Mouse (Mus musculus) brain, adult 2 months (tissue): ENCODE results near the gene Nceh1.

Experiments used
- DNase-seq: peaks from one replicate; pipeline ENCODE4 v3.0.0; 2011; ENCODE audit warnings: low read depth, low spot score

Nceh1 gene

GRCm38 (mm10) chr3:27190865-27191264, 8.1 kb downstream of the Nceh1 start:
- no peak for DNase-seq

GRCm38 (mm10) chr3:27191856-27192255, 9.1 kb downstream of the Nceh1 start:
- DNase-seq = peak; percentile 43

DNA sequence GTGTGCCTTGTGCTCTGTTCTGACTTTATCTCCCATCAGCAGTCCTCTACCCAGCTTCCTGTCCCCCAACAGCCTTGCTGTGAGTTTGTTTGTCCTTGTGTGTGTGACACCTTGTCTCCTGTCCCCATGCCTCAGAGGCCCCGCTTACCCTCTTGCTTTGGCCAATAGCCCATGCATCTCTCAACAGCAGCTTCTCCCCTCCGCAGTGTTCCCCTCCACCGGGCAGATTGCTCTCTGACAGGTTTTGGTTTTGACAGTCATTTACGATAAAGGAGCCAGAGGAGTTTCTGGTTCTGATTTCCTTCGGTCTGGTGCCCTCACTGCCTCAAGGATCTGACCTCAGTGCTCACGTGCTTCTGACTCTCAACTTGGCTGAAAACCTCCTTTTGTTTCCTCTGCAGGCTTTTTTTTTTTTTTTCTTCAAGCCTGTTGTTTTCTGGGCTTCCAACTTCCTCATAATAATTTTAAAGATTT, 11.1 kb downstream of the Nceh1 start:
- peak; percentile 43 for DNase-seq

- peak; percentile 31 for DNase-seq
These were observed 12.4 kb downstream of the Nceh1 start for GRCm38 (mm10) chr3:27195153-27195552.

DNA sequence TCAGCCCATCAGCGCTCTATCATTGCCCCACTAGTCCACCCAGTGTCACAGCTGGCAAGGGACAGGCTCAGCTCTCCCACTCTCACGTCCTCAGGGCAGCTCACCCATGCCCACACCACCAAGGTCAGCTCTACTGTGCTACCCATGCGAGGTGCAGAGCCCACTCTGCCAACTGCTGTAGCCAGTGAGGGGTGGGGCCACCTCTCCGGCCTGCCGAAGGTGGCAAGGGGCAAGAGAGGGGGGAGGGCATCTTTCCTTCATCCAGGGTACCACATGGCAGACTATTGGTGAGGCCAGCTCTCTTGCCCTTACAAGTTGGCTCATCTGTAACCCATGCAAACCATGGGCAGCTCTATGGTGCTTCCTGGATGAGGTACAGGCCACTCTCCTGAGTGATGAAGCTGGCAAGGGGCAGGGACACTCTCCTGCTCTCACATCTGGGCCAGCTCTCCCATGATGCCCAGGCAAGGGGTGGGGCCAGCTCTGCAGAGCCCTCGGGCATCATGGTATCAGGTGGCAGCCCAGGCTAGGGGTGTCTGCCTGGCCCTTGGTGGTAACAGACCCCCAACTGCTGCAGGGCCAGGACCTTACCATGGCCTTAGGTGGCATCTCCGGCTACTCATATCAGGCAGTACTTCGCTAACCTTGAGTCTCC, 12.9 kb downstream of the Nceh1 start:
- no peak for DNase-seq

DNA sequence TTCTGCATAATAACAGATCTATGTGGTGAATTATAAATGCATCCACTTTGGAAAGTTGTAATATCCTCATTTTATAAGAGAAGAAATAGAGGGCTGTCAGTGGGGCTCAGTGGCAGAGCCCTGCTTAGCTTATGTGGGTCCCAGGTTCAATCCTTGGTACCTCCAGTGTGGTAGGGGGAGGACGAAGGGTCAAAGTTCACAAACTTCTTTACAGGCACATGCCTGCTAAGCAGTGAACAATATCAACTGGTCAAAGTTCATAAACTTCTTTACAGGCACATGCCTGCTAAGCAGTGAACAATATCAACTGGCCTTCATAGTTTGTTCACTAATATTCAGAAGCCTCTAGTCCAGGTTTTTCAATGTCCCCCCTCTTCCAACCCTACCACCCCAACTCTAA, 13.8 kb downstream of the Nceh1 start:
- DNase-seq = no peak

GRCm38 (mm10) chr3:27197816-27198215, 15.1 kb downstream of the Nceh1 start:
- no peak for DNase-seq

DNA sequence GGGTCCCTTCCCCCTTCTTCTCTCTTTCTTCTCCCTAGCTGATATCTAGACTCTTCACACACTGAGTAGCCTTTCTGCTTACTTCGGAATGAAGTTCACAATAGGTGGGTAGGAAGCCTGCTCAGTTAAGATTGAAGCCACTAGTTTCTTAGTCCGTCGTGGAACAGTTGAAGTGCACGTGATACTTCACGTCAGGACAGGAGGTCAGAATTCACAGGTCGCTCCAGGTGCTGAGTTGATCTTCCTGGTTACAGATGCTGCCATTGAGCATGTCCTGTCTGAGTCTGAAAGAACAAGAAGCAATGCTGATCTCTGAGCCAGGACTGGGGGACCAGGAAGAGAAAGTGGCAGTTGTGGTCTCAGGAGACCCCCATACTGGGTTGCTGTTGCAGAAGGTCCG, 16.4 kb downstream of the Nceh1 start:
- no peak for DNase-seq

- DNase-seq = no peak
These were observed 19.1 kb downstream of the Nceh1 start for GRCm38 (mm10) chr3:27201728-27202411.

DNA sequence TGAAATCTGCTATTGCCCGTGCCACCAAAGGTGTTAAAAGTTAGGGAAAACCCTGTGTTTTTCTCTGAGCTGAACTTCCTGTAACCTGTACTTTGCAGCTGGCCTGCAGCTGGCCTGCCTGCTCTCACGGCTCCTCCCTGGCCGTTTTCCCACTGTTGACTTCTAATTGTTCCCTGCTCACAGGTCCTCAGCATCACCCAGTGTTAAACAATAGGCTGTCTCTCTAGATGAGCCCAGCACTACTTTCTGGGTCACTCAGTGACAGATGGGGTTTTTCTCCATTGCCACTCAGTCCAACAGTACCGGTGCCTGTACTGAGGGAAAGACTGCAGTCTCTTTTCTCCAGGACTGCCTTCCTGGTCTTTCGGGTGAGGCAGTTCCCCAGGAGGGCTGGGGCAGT, 22.3 kb downstream of the Nceh1 start:
- DNase-seq = peak; percentile 69

GRCm38 (mm10) chr3:27205514-27206220, 22.9 kb downstream of the Nceh1 start:
- DNase-seq = no peak

DNA sequence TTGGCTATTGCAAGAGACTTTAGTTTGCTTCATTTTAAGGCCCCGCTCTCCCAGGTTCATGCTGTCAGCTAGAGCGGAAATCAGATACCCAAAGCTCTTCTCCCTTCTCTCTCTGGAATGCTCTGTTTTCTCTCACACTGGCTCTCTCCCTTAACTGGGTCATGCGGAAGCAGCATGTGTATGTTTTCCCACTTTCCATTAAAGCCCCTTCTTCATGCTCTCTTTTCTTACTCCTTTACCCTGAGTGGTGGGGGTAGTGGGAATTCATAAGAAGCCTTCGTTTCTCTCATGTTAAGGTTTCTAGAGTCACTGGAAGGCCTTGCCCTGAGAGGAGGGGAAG, 23.4 kb downstream of the Nceh1 start:
- no peak for DNase-seq

- DNase-seq = no peak
These were observed 23.8 kb downstream of the Nceh1 start for GRCm38 (mm10) chr3:27206577-27206976.

DNA sequence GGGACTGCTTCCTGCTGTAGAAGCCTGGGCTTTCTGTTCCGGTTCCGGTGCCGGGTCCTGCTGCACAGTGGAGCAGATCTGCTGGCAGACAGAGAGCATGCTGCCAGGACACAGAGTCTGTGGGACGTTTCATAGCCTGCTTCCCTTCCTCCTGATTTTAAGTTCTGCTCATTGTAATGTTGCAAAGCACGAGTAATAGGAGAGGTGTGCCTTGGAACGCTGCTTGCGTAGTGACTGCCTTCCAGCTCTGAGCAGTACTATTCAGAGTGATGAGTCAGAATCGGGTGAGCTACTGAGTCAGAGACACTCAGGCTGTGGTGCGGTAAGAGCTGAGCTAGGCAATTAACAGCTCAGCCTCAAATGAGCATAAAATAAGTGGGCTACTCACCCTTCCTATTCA, 26.9 kb downstream of the Nceh1 start:
- DNase-seq = peak; percentile 95

GRCm38 (mm10) chr3:27210271-27210670, 27.5 kb downstream of the Nceh1 start:
- DNase-seq = peak; percentile 77

DNA sequence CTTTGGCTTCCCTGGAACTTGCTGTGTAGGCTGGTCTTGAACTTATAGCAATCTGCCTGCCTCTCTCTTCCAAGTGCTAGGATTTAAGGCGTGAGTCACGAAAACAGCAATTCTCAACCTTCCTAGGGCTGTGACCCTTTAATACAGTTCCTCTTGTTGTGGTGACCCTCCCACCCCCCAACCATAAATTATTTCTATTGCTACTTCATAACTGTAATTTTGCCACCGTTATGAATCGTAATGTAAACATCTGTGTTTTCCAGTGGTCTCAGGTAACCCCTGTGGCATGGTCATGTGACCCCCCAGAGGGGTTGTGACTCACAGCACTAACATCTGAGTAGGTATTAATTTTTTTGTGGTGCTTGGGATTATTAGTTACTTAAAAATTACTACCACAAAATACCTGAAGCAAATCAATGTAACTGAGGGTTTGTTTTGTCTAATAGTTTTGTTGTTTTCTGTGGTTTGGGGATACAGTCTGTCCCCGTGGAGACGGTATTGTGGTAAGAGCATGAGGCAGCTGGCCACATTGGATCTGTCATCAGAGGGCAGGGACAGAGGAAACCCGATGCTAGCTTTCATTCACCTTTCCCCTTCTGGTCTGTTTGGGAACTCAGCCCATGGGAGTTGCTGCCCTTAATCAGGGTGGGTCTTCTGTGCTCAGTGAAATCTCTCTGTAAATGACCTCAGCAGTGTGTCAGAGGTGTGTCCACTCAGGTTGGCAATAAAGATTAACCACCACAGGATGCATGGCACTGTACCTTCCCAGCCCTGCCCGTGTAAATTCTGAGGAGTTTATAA, 31.5 kb downstream of the Nceh1 start:
- DNase-seq = no peak

DNA sequence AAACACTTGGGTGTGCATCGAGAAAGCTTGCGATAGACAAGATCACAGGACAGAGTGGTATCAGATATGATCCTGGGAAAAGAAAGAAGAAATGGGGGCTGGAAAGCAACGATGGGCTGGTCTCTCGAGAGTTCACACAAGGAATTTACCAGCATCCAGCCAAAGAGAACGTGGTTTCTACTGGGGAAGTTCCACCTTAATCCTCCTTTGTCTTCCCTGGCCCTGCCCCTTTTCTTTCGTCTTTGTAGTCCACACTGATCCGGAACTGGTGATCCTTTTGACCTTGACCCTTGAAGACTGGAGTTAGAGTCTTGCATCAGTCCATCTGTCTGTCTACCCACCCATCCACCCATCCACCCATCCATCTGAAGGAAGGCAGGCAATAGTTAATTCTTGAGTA, 34.6 kb downstream of the Nceh1 start:
- DNase-seq = no peak

DNA sequence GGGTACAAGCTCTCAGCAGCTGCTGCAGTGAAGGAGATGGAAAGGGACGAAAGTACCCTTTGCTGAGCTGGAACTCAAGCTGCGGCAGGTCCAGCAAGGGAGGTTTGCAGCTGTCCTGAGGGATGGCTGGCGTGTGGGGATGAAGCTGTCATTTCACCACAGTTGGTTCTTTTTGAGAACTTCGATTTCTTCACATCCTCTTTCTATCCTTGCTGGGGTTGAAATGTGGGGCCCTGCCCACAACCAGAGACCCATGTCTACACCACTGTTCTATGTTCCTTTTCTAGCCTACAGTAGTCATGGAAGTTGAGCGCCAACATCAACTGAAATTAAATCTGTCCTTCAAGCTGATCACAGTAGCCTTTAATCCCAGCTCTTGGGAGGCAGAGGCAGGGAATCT, 35.8 kb downstream of the Nceh1 start:
- DNase-seq = no peak

- no peak for DNase-seq
These were observed 39.3 kb downstream of the Nceh1 start for GRCm38 (mm10) chr3:27222052-27222451.

GRCm38 (mm10) chr3:27222488-27222887, 39.7 kb downstream of the Nceh1 start:
- DNase-seq = no peak

DNA sequence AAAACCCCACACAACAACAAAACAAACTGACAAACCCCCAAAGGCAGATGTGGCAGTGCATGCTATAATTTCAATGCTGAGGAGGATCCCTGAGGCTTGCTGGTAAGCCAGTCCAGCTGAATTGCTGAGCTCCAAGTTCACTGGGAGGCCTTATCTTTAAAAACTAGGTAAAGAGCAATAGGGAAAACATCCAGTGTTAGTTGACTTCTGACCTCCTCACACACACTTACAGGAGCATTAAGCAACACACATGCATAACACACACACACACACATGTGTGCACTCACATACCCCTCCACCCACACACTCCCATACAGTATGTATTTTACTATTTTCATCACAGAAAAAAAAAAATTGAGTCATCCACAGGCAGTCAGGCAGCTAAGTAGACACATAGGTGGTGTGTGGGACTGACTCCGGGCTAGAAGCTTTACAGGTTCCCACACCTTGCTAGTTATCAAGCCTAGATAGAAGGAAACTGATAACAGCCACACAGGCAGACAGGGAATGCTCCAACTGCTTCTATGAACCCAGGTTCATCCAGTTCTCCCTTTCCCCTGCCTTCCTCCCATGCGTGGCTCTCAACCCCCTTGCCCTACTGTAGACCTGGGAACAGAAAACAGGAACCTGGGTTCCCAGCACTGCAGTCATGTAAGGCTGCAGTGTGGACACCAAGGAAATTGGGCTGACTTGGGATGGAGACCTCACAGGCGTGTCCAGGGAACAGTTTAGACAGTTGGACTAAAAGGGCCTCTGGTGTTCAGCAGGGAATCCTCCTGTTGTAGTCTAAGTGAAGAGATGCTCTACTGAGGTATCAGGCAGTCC, 45.1 kb downstream of the Nceh1 start:
- DNase-seq = no peak
